Mouse (Mus musculus) neural tube, embryonic 15.5 days (tissue): ENCODE data around the gene Sypl2. TPM values are rescaled to one million over a fixed set of nuclear protein-coding genes. Genes with fewer than 3 reads are reported as not detected.
A peak's percentile ranks its signal among the peaks of the same experiment; 100 is the strongest.

Source experiments
- ATAC-seq: fragments of 200-750 bp; cut with Nextera tagmentation; 2 replicates; pipeline ENCODE4 v1.8.0; 2017; ENCODE audit warnings: mild to moderate bottlenecking, moderate TSS enrichment, moderate library complexity; ENCODE audit not compliant: low FRiP score
- H3K27ac ChIP-seq: fragments of 300-500 bp; sonication (generic); replicated peaks from 2 replicates; pipeline ENCODE4 v1.5.1; 2015; ENCODE audit warnings: mild to moderate bottlenecking, inconsistent platforms
- H3K27me3 ChIP-seq: fragments of 300-500 bp; sonication (generic); replicated peaks from 2 replicates; pipeline ENCODE4 v1.6.1; 2015; ENCODE audit warnings: inconsistent platforms
- H3K36me3 ChIP-seq: fragments of 300-500 bp; sonication (generic); 2 replicates; pipeline ENCODE4 v1.6.1; 2015; ENCODE audit warnings: inconsistent platforms
- H3K4me1 ChIP-seq: fragments of 300-500 bp; sonication (generic); 2 replicates; pipeline ENCODE4 v1.6.1; 2015; ENCODE audit warnings: inconsistent platforms
- H3K4me2 ChIP-seq: fragments of 300-500 bp; sonication (generic); 2 replicates; pipeline ENCODE4 v1.6.1; 2015; ENCODE audit warnings: inconsistent platforms, mild to moderate bottlenecking, moderate library complexity
- H3K4me3 ChIP-seq: fragments of 300-500 bp; sonication (generic); replicated peaks from 2 replicates; pipeline ENCODE4 v1.5.1; 2015; ENCODE audit warnings: mild to moderate bottlenecking, inconsistent platforms
- H3K9ac ChIP-seq: fragments of 300-500 bp; sonication (generic); replicated peaks from 2 replicates; pipeline ENCODE4 v1.6.1; 2015; ENCODE audit warnings: mild to moderate bottlenecking, inconsistent platforms
- H3K9me3 ChIP-seq: fragments of 300-500 bp; sonication (generic); replicated peaks from 2 replicates; pipeline ENCODE4 v1.6.1; 2016; ENCODE audit warnings: inconsistent platforms
- WGBS: fragments of 180-500 bp; shearing (Covaris S2); methylation state at CpG from one replicate; pipeline ENCODE4 v1.1.7; 2015; ENCODE audit warnings: mixed read lengths; 5-methylcytosine and 5-hydroxymethylcytosine counted together
- polyA plus RNA-seq: library from polyadenylated mRNA; unstranded; fragments of >200 nt; fragmentation: Nextera tagmentation; extraction: Ambion mirVana; gene quantifications from 2 replicates; pipeline ENCODE4 v1.2.1, GENCODE M21; 2015

Sypl2 gene
- polyA plus RNA-seq, 1 experiment from 2014 or later, result 0.52 TPM

GRCm38 (mm10) chr3:108220661-108221060 lies 5.8 kb downstream of the Sypl2 start:
- Histone ChIP-seq H3K27ac (no peak overlapping the region), H3K9me3 (no peaks in the 10 kb centered on the region), H3K9ac (no peak overlapping the region), H3K36me3 (no peaks in the 10 kb centered on the region), H3K4me3 (no peak overlapping the region), H3K4me1 (peaks cover under 1% of the 10 kb centered on the region; the same call in 1 of the 2 replicates), H3K27me3 (peaks cover 32% of the 10 kb centered on the region), H3K4me2 (no peak overlapping the region)
- 83% methylated on average over 3 of the region's 3 CpGs for WGBS
- no peak for ATAC-seq

- Histone ChIP-seq H3K27ac (no peak overlapping the region), H3K4me1 (peaks cover 12% of the 10 kb centered on the region), H3K36me3 (no peaks in the 10 kb centered on the region), H3K4me3 (no peak overlapping the region), H3K27me3 (no peaks in the 10 kb centered on the region), H3K4me2 (no peak overlapping the region), H3K9ac (no peak overlapping the region), H3K9me3 (no peaks in the 10 kb centered on the region)
- 27% methylated on average over 5 of the region's 5 CpGs for WGBS
- no peak for ATAC-seq
These were observed 11.7 kb downstream of the Sypl2 start for GRCm38 (mm10) chr3:108214734-108215133.

- no peak for ATAC-seq
- 88% methylated on average over 8 of the region's 8 CpGs for WGBS
- H3K27ac ChIP-seq, result peak overlapping the region; percentile 98; the same call in 1 of the 2 replicates
- H3K9me3 ChIP-seq, result no peaks in the 10 kb centered on the region
- no peak overlapping the region for H3K4me3 ChIP-seq
- no peaks in the 10 kb centered on the region for H3K27me3 ChIP-seq
- H3K9ac ChIP-seq, result no peak overlapping the region
- H3K4me1 ChIP-seq, result peaks cover 32% of the 10 kb centered on the region
- no peak overlapping the region for H3K4me2 ChIP-seq
- peaks cover 4% of the 10 kb centered on the region for H3K36me3 ChIP-seq
These were observed 14.0 kb downstream of the Sypl2 start for GRCm38 (mm10) chr3:108212406-108212805.

- peak overlapping the region; percentile 98; the same call in 1 of the 2 replicates for H3K27ac ChIP-seq
- peaks cover 36% of the 10 kb centered on the region for H3K4me1 ChIP-seq
- WGBS, result 55% methylated on average over 6 of the region's 6 CpGs
- H3K4me2 ChIP-seq, result peak overlapping the region; percentile 73
- H3K9me3 ChIP-seq, result no peaks in the 10 kb centered on the region
- peaks cover 9% of the 10 kb centered on the region for H3K36me3 ChIP-seq
- H3K4me3 ChIP-seq, result peak overlapping the region; percentile 62
- no peaks in the 10 kb centered on the region for H3K27me3 ChIP-seq
- no peak overlapping the region for H3K9ac ChIP-seq
- no peak for ATAC-seq
These were observed 14.6 kb downstream of the Sypl2 start for GRCm38 (mm10) chr3:108211845-108212244.

- peaks cover 19% of the 10 kb centered on the region for H3K36me3 ChIP-seq
- WGBS, result under 1% methylated on average over 14 of the region's 14 CpGs
These were observed 15.7 kb downstream of the Sypl2 start, which contains the start of gene Atxn7l2 for GRCm38 (mm10) chr3:108210771-108211139. TSS of gene Atxn7l2 (minus strand) at chr3:108210934.

GRCm38 (mm10) chr3:108209946-108210770 lies 16.3 kb downstream of the Sypl2 start:
- Histone ChIP-seq H3K27ac (peak overlapping the region; percentile 98), H3K4me1 (peaks cover 36% of the 10 kb centered on the region), H3K27me3 (no peaks in the 10 kb centered on the region), H3K36me3 (peaks cover 25% of the 10 kb centered on the region), H3K9me3 (no peaks in the 10 kb centered on the region), H3K4me2 (peak overlapping the region; percentile 90), H3K4me3 (peak overlapping the region; percentile 62), H3K9ac (peak overlapping the region; percentile 76)
- under 1% methylated on average over 71 of the region's 72 CpGs for WGBS
- ATAC-seq, result peak; percentile 95

More at GRCm38 (mm10) chr3:108210771-108211139, 15.7 kb downstream of the Sypl2 start, which contains the start of gene Atxn7l2:
- peak within 1 kb of the TSS; percentile 98 for H3K27ac ChIP-seq
- no peaks in the 10 kb centered on the region for H3K27me3 ChIP-seq
- peaks cover 36% of the 10 kb centered on the region for H3K4me1 ChIP-seq
- H3K9ac ChIP-seq, result peak within 1 kb of the TSS; percentile 76
- peak within 1 kb of the TSS; percentile 90 for H3K4me2 ChIP-seq
- H3K9me3 ChIP-seq, result no peaks in the 10 kb centered on the region
- ATAC-seq, result peak; percentile 89
- H3K4me3 ChIP-seq, result peak within 1 kb of the TSS; percentile 62

GRCm38 (mm10) chr3:108209536-108209935 lies 16.9 kb downstream of the Sypl2 start:
- H3K4me3 ChIP-seq, result peak overlapping the region; percentile 62

GRCm38 (mm10) chr3:108209001-108209400 lies 17.4 kb downstream of the Sypl2 start:
- WGBS, result 63% methylated on average over 3 of the region's 3 CpGs
- peak overlapping the region; percentile 76 for H3K9ac ChIP-seq
- peak overlapping the region; percentile 98 for H3K27ac ChIP-seq
- H3K4me3 ChIP-seq, result peak overlapping the region; percentile 62
- no peaks in the 10 kb centered on the region for H3K27me3 ChIP-seq
- H3K36me3 ChIP-seq, result peaks cover 33% of the 10 kb centered on the region
- H3K9me3 ChIP-seq, result no peaks in the 10 kb centered on the region
- ATAC-seq, result no peak
- H3K4me1 ChIP-seq, result peaks cover 39% of the 10 kb centered on the region
- H3K4me2 ChIP-seq, result peak overlapping the region; percentile 90

More at GRCm38 (mm10) chr3:108209536-108209935, 16.9 kb downstream of the Sypl2 start:
- H3K27ac ChIP-seq, result peak overlapping the region; percentile 98
- 3% methylated on average over 8 of the region's 8 CpGs for WGBS
- peak; percentile 10 for ATAC-seq
- no peaks in the 10 kb centered on the region for H3K9me3 ChIP-seq
- H3K27me3 ChIP-seq, result no peaks in the 10 kb centered on the region
- peak overlapping the region; percentile 90 for H3K4me2 ChIP-seq
- peaks cover 36% of the 10 kb centered on the region for H3K4me1 ChIP-seq
- H3K9ac ChIP-seq, result peak overlapping the region; percentile 76
- peaks cover 31% of the 10 kb centered on the region for H3K36me3 ChIP-seq

- peaks cover 36% of the 10 kb centered on the region for H3K4me1 ChIP-seq
- no peak for ATAC-seq
- WGBS, result 86% methylated on average over 15 of the region's 15 CpGs
- no peaks in the 10 kb centered on the region for H3K9me3 ChIP-seq
- peak overlapping the region; percentile 7; the same call in 1 of the 2 replicates for H3K27ac ChIP-seq
- peaks cover 51% of the 10 kb centered on the region for H3K36me3 ChIP-seq
- no peak overlapping the region for H3K9ac ChIP-seq
- H3K4me3 ChIP-seq, result no peak overlapping the region
- H3K4me2 ChIP-seq, result no peak overlapping the region
- no peaks in the 10 kb centered on the region for H3K27me3 ChIP-seq
These were observed 19.6 kb downstream of the Sypl2 start for GRCm38 (mm10) chr3:108206731-108207375.

GRCm38 (mm10) chr3:108205601-108206000 lies 20.8 kb downstream of the Sypl2 start:
- H3K27me3 ChIP-seq, result no peaks in the 10 kb centered on the region
- peaks cover 53% of the 10 kb centered on the region for H3K36me3 ChIP-seq
- 88% methylated on average over 8 of the region's 8 CpGs for WGBS
- H3K4me2 ChIP-seq, result no peak overlapping the region
- H3K27ac ChIP-seq, result no peak overlapping the region
- no peak overlapping the region for H3K9ac ChIP-seq
- ATAC-seq, result no peak
- H3K9me3 ChIP-seq, result no peaks in the 10 kb centered on the region
- H3K4me3 ChIP-seq, result no peak overlapping the region
- peaks cover 40% of the 10 kb centered on the region for H3K4me1 ChIP-seq

GRCm38 (mm10) chr3:108204470-108204869 lies 22.0 kb downstream of the Sypl2 start:
- H3K9ac ChIP-seq, result no peak overlapping the region
- H3K9me3 ChIP-seq, result no peaks in the 10 kb centered on the region
- H3K27ac ChIP-seq, result no peak overlapping the region
- no peak overlapping the region for H3K4me2 ChIP-seq
- peaks cover 53% of the 10 kb centered on the region for H3K36me3 ChIP-seq
- no peak overlapping the region for H3K4me3 ChIP-seq
- no peak for ATAC-seq
- peaks cover 50% of the 10 kb centered on the region for H3K4me1 ChIP-seq
- H3K27me3 ChIP-seq, result no peaks in the 10 kb centered on the region
- WGBS, result 91% methylated on average over 11 of the region's 11 CpGs
